Mouse (Mus musculus): Measurements from ENCODE around the gene Prr14l.
"Not testable (repeated sequence)": the region's sequence is repeated elsewhere in the genome, so short reads cannot be mapped to it uniquely, and the experiment has no call there.

Gene Prr14l

GRCm38 (mm10) chr5:32853731-32854507, at the start of gene Prr14l:
Gene Prr14l (minus strand): TSS chr5:32854256.
- DNase-seq (ENCODE audit: low spot score in 2 of 2) = peak; percentile 99

GRCm38 (mm10) chr5:32886739-32887138, 32.7 kb upstream of the Prr14l start:
- DNase-seq (ENCODE audit: low spot score in 2 of 2) = no peak

GRCm38 (mm10) chr5:32872346-32872745, 18.3 kb upstream of the Prr14l start:
- DNase-seq (ENCODE audit: low spot score in 2 of 2) = no peak

- DNase-seq (ENCODE audit: low spot score in 2 of 2) = peak in 1 of 2 experiments; percentile 17
These were observed 15.5 kb upstream of the Prr14l start for GRCm38 (mm10) chr5:32869389-32870024.

- DNase-seq (ENCODE audit: low spot score in 2 of 2) = peak; percentile 93 to 98
These were observed 9.5 kb upstream of the Prr14l start, which contains the start of gene Depdc5 for GRCm38 (mm10) chr5:32863253-32864228. Gene Depdc5 (plus strand): TSS chr5:32863701.

- DNase-seq (ENCODE audit: low spot score in 2 of 2) = no peak
These were observed 8.5 kb upstream of the Prr14l start for GRCm38 (mm10) chr5:32862469-32863132.

- no peak for DNase-seq (ENCODE audit: low spot score in 2 of 2)
These were observed 7.0 kb upstream of the Prr14l start for GRCm38 (mm10) chr5:32861082-32861481.

GRCm38 (mm10) chr5:32857781-32858220, 3.7 kb upstream of the Prr14l start:
- peak in 1 of 2 experiments; percentile 64 for DNase-seq (ENCODE audit: low spot score in 2 of 2)

GRCm38 (mm10) chr5:32855274-32855673, 1.2 kb upstream of the Prr14l start:
- DNase-seq (ENCODE audit: low spot score in 2 of 2) = not testable (repeated sequence)

GRCm38 (mm10) chr5:32854818-32855217, 762 bp upstream of the Prr14l start:
- no peak for DNase-seq (ENCODE audit: low spot score in 2 of 2)

GRCm38 (mm10) chr5:32852026-32852425, 2.0 kb downstream of the Prr14l start:
- no peak for DNase-seq (ENCODE audit: low spot score in 2 of 2)

GRCm38 (mm10) chr5:32849580-32849979, 4.5 kb downstream of the Prr14l start:
- not testable (repeated sequence) for DNase-seq (ENCODE audit: low spot score in 2 of 2)

- DNase-seq (ENCODE audit: low spot score in 2 of 2) = no peak
These were observed 4.9 kb downstream of the Prr14l start for GRCm38 (mm10) chr5:32849178-32849577.

- DNase-seq (ENCODE audit: low spot score in 2 of 2) = no peak
These were observed 14.0 kb downstream of the Prr14l start for GRCm38 (mm10) chr5:32840029-32840428.

GRCm38 (mm10) chr5:32836976-32837375, 17.1 kb downstream of the Prr14l start:
- DNase-seq (ENCODE audit: low spot score in 2 of 2) = no peak

GRCm38 (mm10) chr5:32834497-32834896, 19.6 kb downstream of the Prr14l start:
- no peak for DNase-seq (ENCODE audit: low spot score in 2 of 2)

- DNase-seq (ENCODE audit: low spot score in 2 of 2) = no peak
These were observed 24.0 kb downstream of the Prr14l start for GRCm38 (mm10) chr5:32830054-32830453.

GRCm38 (mm10) chr5:32828766-32829165, 25.3 kb downstream of the Prr14l start:
- not testable (repeated sequence) for DNase-seq (ENCODE audit: low spot score in 2 of 2)

GRCm38 (mm10) chr5:32827009-32827408, 27.0 kb downstream of the Prr14l start, which contains the start of gene Gm20671:
Gene Gm20671 (minus strand): TSS chr5:32827109.
- DNase-seq (ENCODE audit: low spot score in 2 of 2) = no peak

GRCm38 (mm10) chr5:32820471-32820870, 33.6 kb downstream of the Prr14l start:
- no peak for DNase-seq (ENCODE audit: low spot score in 2 of 2)

GRCm38 (mm10) chr5:32815396-32815795, 38.7 kb downstream of the Prr14l start:
- no peak for DNase-seq (ENCODE audit: low spot score in 2 of 2)

All from spleen, postnatal 10 days (tissue).